Mouse (Mus musculus): ENCODE data around the gene Gm13290.

GRCm38 (mm10) chr4:88749926-88750325 is 23.7 kb upstream of the Gm13290 start:
- TF ChIP-seq TAL1 (conservative IDR thresholded peaks at IDR 0.05; ENCODE audit: low read depth, low read length) (no peak), CTCF (IDR thresholded peaks at IDR 0.05; ENCODE audit: low read depth, low read length) (no peak)
